In the genomic region with DNA sequence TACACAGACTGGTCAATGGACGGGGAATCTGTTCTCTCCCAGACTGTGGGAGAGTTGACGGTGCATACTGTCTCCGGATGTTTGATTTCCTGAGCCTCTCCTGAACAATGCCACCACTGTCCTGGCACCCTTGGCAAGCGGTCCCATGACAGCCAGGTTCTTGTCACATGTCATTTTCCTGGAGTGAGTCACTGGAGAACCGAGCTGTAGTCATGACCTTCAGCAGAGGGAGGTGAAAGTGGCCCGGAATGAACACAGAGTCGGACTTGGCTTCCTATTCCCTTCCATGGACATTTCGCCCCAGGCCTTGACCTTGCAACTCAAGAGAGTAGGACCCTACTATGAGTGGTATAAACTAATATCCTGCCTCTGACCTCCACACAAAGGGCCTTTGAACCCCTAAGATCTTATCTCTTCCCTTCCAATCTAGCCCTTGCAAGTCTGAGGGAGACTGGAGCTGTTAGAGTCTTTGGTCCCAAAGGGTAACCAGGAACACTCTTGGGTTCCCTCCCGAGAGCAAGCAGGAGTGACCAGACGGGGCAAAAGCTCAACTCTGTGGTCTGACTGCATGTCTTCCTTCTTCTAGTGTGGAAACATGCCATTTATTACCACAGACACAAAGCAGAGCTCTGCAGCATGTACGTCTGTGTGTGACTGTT, we compare ENCODE assay signal across 11 mouse cellular contexts.
DNase-seq lines count a peak whose midpoint lies in the region; ATAC-seq lines count a peak whose summit lies in the region.
"Had no signal": no experiment of that assay in that cellular context is flagged by ENCODE, and none has a peak within 500 bp of the region (broad histone marks: within the 10 kb centered on the region; RNA-seq: fewer than 3 reads in every experiment).

No protein-coding gene starts in this region.

- no peak overlapping the region for H3K4me2 ChIP-seq in heart, embryonic 12.5 days
- H3K4me2 ChIP-seq: neural tube, embryonic 13.5 days had no signal

- WGBS in heart, embryonic 12.5 days, result 41% methylated on average over 11 of the region's 11 CpGs

- no peaks in the 10 kb centered on the region for H3K36me3 ChIP-seq in heart, embryonic 12.5 days
- H3K36me3 ChIP-seq: neural tube, embryonic 13.5 days had no signal

- DNase-seq in 3134 (ENCODE audit: extremely low read depth, insufficient read length, low spot score), result peak; percentile 76
- DNase-seq in Muller cell, postnatal 12 days (ENCODE audit: inconsistent ontology term), result peak; percentile 86
- DNase-seq in kidney, postnatal 10 days, result peak; percentile 39
- DNase-seq in natural killer cell, adult 2 months (ENCODE audit: low spot score in 2 of 2), result no peak
- DNase-seq in embryo, embryonic 11 days, result no peak
- no peak for DNase-seq in right cerebral cortex, postnatal 25 days
- DNase-seq in urinary bladder, postnatal 25 days (ENCODE audit: low spot score), result no peak
- DNase-seq: left cerebral cortex, postnatal 4 days had no signal

- peak overlapping the region; percentile 36 for H3K27ac ChIP-seq in heart, embryonic 12.5 days (ENCODE audit: poor library complexity, severe bottlenecking)
- H3K27ac ChIP-seq: neural tube, embryonic 13.5 days had no signal

- peaks cover 31% of the 10 kb centered on the region for H3K4me1 ChIP-seq in heart, embryonic 12.5 days (replicated peaks)

- no peak overlapping the region for H3K4me3 ChIP-seq in heart, embryonic 12.5 days
- H3K4me3 ChIP-seq: neural tube, embryonic 13.5 days had no signal

- 0 out of 2 replicates have a peak overlapping the region, but pooled peaks have one; percentile 12 for H3K9ac ChIP-seq in heart, embryonic 12.5 days
- H3K9ac ChIP-seq: neural tube, embryonic 13.5 days had no signal

- H3K27me3 ChIP-seq in heart, embryonic 12.5 days (replicated peaks), result no peaks in the 10 kb centered on the region
- H3K27me3 ChIP-seq: neural tube, embryonic 13.5 days had no signal

- no peak for ATAC-seq in heart, embryonic 12.5 days (ENCODE audit: insufficient number of reproducible peaks, low FRiP score)
- ATAC-seq: hindbrain, embryonic 16.5 days had no signal

- H3K9me3 ChIP-seq in heart, embryonic 12.5 days (replicated peaks), result no peaks in the 10 kb centered on the region
- H3K9me3 ChIP-seq: neural tube, embryonic 13.5 days had no signal

Comparison
In these comparisons a context has a peak if more than half of its experiments do, and no peak if none do; other contexts are left out.
1. DNase-seq: peak in 3134 (single experiment), Muller cell, postnatal 12 days (single experiment) and kidney, postnatal 10 days (single experiment); none in natural killer cell, adult 2 months (0 of 2), embryo, embryonic 11 days (single experiment), right cerebral cortex, postnatal 25 days (single experiment) and urinary bladder, postnatal 25 days (single experiment).